Mouse (Mus musculus): ENCODE measurements around the gene Bet1l. TPM values are rescaled to one million over a fixed set of nuclear protein-coding genes. Genes with fewer than 3 reads are reported as not detected.
"Not testable (repeated sequence)": the region's sequence is repeated elsewhere in the genome, so short reads cannot be mapped to it uniquely, and the experiment has no call there.

Gene Bet1l
- 10 to 100 TPM; 12.3 to 13.6 TPM for total RNA-seq (2021)
- long read RNA-seq, experiment 1, transcript Bet1l-201 (4 exons, 2,268 nt), result major isoform, 31 of 39 reads
- long read RNA-seq, experiment 1, partial matches to known transcripts, result 3 of 39 reads
- long read RNA-seq, experiment 1, other reads (novel, unspliced or antisense), result 1 of 39 reads
- long read RNA-seq, experiment 2, transcript Bet1l-201 (4 exons, 2,268 nt), result major isoform, 21 of 22 reads
- long read RNA-seq, experiment 2, partial matches to known transcripts, result 1 of 22 reads
- long read RNA-seq, experiment 2, other reads (novel, unspliced or antisense), result 0 of 22 reads

DNA sequence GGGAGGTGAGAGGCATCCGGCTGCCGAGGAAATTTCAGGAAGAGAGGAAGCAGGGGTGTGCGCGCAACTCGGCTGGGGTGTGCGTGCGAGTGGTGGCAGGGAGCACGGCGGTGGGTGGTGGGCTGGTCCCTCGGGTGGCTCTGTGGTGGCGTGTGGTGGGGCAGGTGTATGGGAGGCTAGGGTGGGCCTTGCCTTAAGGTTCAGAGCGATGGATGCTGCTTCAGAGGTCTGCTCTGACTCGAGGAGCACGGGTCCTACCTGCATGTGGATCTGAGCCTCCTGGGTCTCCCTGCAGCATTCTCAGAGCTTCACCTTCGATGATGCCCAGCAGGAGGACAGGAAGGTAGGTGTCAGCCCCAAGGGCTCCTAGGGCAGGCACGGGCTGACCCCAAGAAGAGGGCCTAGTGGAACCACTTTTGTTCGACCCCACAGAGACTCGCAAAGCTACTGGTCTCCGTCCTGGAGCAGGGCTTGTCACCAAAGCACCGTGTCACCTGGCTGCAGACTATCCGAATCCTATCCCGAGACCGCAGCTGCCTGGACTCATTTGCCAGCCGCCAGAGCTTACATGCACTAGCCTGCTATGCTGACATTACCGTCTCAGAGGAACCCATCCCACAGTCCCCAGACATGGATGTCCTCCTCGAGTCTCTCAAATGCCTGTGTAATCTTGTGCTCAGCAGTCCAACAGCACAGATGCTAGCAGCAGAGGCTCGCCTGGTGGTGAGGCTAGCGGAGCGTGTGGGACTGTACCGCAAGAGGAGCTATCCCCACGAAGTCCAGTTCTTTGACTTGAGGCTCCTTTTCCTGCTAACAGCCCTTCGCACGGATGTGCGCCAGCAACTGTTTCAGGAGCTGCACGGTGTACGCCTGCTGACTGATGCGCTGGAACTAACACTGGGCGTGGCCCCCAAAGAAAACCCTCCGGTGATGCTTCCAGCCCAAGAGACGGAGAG is at the start of gene Bet1l:
Gene Bet1l (minus strand): TSS at position 28 of the 956 bp plus-strand sequence.
- DNase-seq, result no peak

DNA sequence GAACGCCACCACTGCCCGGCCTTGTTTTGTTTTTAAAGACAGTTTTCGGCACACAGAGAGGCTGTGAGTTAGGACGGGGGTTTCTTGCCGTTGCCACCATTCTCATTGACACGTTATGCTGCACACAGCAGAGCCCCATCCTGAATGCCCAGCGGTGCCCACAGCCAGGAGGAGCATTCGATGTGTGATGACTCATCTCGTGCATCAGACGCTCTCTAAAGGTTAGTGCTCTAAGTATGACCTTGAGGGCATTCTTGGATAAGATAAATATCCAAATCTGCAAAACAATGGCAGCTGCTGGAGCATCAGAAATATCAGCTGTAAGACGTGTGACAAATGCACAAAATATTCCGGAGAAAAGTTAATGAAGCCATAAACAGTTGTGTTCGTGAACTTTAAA is 49.8 kb upstream of the Bet1l start:
- no peak for DNase-seq

DNA sequence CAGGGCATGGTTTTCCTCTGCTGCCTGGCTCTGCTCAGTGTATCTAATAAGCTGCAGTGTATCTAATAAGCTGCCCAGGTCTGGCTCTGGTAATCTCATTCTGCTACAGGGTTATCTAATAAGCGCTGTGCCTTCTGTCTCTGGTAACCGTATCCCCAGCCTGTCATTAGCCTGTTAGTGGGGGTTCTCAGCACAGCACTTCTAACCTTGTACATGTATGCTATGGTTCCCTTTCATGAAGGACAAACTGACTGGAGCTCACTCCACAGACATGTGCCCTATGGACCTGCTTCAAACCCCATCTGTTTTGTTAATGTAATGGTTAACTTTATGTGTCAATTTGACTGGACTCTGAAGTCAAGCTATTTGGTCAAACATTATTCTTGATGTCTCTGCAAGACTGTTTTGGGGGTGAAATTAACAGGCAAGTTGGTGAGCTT is 48.3 kb upstream of the Bet1l start:
- no peak for DNase-seq

DNA sequence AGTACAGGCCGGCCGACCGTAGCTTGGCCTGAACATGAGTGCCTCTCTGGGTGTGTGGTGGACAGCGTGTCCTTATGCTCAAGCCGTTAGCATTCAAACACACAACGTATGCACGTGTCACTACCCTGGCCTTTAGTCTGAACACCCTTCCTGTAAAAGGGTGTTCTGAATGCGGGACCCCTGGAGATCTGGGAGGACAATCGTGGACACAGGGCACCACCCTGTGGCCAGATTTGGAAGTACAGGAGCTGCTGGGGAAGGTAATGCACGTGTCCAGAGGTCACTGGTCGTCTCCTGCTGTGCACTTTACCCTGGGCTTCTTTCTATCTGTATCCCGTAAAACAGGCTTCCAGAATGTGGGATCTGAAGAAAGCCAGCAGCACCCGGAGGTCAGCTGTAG is 45.8 kb upstream of the Bet1l start:
- peak; percentile 87 for DNase-seq

DNA sequence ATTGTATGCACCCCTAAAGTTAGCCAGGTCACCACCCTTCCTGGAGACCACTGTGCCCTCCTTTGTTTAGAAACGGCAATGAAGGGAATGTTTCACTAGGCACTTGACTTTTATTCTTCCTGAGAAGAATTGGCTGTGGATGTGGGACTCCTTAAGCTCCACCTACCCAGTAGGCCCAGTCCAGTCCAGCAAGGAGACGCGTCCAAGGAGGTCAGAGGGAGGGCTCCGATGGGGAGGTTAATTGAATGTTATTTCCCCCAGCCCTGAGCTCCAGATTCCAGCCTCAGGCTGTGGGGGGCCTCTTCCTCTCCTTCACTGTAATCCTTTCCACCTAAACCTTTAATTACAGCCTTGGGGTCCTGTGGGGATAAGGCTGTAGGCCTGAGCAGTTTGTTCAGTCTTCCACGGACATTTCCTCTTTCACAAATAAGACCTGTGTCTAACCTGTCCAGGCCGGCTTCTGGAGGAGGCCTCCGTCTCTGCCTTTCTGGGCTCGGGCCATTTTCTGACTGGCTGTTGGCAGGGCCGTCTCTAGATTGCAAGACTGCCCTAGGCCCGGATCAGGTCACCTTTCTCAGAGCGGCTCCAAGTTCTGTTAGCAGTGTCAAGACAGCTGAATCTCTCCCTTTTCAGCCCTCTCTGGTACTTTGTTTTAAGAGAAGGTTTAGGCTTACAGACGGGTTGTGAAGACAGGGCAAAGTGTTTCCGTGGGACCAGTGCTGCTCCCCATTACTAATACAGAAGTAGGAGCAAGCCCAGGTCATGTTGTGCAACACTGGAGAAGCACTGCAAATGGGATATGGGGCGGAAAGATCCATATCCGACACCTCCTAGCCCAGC is 44.9 kb upstream of the Bet1l start:
- peak; percentile 60 for DNase-seq

DNA sequence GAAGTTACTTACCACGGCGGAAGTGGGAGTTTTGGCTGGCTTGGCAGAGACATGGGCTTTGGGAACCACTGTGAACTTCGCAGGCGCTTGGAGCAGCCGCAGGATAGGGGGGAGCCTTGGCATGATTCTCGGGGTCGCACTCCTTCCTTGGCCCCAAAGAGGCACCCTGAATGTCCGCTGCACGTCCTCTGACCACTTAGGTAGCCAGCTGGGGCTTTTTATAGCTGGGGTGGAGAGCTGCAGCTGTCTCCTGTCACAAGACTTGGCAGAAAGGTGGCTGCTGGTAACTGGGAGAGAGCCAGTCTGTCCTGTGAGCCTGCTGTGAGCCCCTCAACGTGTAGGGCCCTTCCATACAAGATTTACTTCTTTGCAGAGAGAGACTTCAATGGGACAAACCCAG is 42.8 kb upstream of the Bet1l start, which contains the start of gene Cox8b:
Gene Cox8b (minus strand): TSS at position 227 of the 400 bp plus-strand sequence.
- peak; percentile 56 for DNase-seq

DNA sequence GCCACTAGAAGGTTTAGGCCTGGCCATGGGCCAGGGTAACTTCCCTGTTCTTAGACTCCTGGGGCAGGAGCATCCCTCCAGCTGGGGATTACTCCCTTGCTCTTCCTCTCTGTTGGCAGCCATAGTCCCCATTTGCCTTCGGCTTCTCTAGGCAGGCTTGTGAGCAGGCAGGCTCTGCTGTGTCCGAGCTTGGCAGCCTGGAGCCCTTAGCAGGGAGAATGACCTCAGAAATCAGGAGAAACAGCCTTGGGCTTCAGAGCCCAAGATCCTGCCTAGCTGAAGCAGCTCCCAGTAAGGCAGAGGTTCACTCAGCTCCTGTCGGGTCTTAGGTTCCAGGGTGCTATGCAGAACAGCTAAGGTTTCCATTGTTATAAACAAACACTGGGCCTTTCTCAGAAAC is 41.7 kb upstream of the Bet1l start:
- no peak for DNase-seq

DNA sequence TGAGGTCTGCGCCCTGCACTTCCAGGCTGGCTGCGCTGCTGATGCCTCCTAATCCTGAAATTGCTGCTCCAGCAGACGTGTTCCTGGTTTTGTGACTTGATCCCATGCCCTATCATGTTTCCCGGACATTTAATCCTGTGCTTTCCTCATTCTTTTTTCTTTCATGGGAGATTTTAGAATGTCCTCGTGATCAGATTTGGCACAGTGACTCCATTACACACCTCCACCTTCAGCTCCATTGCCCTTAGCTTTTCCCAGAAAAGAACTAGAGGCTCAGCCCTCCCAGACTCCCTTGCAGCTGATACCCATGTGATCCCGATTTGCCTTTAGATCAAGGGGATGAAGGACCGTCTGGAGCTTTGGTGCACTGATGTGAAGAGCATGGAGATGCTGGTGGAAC is 40.5 kb upstream of the Bet1l start:
- no peak for DNase-seq

DNA sequence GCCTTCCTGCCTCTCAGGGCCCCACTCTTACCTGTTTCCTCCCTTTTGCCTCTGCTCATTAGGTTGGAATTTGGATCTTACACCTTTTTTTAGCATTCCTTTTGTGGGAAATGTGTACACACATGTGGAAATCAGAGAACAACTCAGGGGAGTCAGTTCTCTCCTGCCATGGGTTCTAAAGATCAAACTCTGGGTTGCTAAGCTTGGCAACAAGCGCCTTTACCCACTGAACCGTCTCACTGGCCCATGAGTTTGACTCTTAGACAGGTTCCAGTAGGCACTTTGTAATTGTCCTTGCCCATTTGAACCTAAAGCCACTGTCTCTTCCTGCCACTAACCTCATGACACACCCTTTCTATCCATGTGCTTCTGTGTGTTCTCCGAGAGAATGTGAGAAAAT is 37.2 kb upstream of the Bet1l start:
- DNase-seq, result no peak

DNA sequence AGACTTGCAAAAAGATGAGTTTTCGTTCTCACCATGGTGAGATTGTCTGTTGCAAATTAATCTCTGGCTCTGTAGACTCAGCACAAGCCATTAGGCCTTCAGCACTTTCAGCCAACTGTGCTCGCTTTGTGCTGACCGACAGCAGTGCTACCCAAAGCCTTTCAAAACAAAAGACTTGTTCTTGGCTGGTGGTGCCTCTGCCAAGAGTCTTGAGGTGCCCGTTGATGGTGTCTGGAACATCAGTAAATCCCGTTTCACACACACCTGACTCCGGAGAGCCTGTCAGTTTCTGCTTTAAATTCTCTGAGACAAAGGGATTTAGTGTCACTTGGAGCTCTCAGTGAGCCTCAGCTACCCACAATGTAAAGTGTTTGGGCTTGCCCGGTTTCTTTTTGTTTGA is 36.7 kb upstream of the Bet1l start:
- DNase-seq, result no peak

DNA sequence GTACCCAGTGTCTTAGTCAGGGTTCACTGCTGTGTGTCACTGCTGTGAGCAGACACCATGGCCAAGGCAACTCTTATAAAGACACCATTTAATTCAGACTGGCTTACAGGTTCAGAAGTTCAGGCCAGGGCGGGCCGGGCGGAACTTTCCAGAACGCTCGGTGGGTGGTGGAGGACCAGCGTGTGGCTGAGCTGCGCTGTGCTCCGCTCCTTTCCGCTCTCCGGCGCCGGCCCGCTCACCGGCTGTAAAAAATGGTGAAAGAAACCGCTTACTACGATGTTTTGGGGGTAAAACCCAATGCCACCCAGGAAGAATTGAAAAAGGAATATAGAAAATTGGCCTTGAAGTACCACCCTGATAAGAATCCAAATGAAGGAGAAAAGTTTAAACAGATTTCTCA is 33.3 kb upstream of the Bet1l start:
- not testable (repeated sequence) for DNase-seq

DNA sequence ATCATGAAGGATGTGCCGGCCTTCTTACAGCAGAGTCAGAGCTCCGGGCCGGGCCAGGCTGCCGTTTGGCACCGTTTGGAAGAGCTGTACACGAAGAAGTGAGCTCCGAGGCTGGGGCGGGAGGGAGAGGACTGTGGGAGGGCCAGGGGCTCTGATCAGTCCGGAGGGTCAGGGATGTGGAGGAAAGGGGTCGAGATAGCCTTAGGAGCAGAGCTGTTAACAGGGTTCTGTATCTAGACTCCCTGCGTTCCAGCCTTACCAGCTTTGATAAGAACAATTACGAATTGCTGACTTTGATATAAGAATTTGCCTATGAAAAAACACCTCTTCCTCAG is 25.1 kb upstream of the Bet1l start:
- DNase-seq, result no peak

DNA sequence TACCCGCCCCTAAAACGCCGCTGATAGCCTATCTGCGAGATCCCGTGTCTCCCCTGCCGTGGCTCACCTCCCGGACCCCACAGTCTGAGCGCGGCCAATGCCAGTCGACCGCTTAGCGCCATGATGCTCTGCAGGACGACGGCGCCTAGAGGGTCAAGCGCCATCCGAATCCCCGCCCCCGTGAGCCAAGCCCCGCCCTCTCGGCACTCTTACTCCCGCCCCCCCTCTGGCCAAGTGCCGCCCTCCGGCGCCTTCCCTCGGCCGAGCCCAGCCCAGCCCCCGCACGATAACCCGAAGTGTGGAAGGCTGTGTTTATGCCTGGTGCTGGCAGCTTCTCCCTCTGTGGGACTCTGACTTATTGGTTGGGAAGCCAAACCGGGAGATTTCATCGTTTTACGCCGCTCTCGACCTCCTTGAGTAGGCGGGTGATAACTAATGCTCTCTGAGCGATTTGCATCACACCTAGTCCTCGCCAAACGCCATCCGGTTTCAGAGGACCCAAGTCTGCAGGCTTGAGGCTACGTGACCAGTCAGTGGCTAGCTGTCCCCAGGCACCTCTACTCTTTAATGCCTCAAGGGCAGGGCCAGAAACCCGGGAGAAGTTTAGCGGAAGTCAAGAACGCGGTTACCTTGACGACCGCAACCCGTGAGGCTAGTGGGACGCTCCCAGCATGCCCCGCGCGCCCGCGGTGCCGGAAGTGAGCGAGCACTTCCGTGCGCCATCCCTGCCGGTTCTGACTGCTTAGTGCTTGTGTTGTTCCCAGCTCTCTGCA is 24.5 kb upstream of the Bet1l start, which contains the start of the genes Psmd13 and Sirt3:
Gene Psmd13 (plus strand): TSS at position 273 of the 773 bp plus-strand sequence.
Gene Sirt3 (minus strand): TSS at position 614 of the 773 bp plus-strand sequence.
- peak; percentile 98 for DNase-seq

DNA sequence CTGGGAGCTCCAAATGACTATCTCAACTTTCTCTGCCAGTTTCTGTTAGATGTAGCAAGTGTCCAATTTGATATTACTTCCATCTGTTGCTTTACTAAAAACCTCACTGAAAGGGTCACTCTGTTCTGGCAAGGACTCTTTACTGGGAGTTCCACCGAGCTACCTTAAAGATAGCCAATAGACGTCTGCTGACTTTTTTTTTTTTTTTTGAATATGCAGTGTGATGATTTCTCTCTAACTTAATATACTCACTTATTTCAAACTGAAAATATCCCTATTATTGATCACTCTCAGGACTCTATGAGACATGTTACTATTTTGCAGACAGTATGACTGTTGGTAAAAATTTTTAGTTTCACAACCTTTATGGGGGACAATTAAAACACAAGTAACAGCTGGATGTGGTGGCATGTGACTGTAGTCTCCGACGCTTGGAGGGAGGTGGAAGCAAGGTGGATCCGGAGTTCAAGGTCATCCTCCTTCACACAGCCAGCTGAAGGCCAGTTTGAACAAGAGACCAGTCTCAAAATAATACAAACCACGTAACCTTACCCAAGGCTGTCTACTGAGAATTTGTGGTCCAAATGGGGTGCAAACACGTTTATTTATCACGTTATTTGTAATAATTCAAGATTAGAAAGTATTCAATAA is 23.6 kb upstream of the Bet1l start:
- DNase-seq, result no peak

DNA sequence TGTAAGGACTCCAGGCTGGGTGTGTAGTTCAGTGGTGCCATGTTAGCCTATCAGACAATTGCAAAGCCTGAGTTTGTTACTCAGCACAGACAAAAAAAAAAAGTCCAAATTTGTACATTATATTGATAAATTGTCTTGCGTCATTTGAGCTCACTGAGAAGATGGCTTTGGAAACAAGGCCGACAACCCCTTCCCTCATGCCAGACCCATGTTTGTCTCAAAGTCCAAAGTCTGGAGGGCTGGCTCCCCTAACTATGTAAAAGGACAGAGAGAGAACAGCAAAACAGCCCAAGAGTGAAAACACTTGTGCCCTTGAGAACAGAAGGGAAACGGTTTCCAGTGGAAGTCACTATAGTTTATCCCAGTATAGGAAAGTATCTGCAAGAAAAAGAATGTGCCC is 23.0 kb upstream of the Bet1l start:
- DNase-seq, result no peak

DNA sequence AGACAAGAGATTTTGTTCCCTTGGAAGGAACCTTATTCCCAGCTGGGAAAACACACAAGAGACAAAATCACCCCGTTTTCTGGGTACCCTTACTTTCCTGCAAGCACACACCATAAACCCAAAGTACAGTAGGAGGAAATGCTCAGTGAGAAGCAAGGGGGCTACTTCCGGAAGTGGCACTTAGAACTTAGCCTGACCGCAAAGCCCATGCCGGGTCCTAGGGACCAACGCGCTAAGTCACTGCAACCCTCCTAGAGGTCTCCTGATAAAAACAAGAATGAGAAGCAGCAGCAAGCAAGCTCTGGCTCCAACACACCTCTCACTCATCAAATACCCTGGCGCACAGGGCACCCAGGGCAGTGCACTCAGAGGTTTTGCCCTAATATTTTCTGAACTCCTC is 22.0 kb upstream of the Bet1l start:
- DNase-seq, result no peak

DNA sequence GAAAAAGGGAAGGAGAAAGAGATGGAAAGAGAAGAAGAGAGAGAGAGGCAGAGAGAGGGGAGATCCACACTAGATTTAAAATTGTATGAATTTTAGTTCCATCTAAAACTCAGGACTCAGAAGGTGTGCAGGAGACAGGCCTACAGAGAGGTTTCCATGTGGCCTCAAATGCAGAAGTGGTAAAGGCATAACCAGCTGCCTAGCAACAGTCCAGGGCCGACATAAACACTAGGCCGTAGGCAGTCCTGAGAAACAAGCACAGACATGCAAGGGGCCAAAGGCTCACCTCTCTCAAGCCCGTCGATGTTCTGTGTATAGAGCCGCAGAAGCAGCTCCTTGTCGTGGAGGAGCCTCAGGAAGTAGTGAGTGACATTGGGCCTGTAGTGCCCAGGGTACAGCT is 20.0 kb upstream of the Bet1l start:
- DNase-seq, result no peak

DNA sequence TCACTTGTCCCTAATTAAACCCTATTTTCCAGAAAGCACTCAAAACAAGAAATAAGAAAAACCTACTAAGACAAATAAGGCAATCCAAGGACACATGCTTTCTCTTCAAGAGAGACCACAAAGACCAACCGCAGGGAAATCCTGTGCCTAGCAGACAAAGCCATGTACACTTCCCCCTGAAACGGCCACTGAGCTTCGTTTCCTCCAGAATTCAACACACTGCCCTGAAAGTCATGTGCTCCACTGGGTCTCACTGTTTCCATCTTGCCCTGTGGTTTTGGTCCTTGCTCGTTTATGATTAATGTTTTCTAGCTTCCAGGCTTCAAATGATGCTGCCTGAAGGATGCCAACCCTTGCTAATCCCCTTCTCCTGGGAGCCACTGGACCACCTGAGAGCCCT is 16.8 kb upstream of the Bet1l start:
- DNase-seq, result no peak

DNA sequence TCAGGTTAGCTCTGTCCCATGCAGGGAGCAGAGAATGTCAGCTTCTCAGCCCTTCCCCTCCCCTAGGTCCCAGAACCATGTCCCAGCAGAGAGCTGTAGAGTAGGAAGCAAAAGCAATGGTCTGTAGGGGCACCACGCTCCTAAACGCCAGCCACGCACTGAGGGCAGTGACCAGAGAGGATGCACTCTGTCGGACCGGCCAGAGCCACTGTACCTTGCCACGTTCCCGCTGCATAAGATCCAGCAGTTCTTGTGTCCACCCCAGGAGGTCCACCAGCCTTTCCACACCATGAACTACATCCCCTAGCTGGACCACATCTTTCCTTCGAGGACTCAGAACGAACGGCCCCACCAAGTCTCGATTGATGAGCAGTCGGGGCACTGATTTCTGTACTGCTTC is 7.4 kb upstream of the Bet1l start:
- no peak for DNase-seq

DNA sequence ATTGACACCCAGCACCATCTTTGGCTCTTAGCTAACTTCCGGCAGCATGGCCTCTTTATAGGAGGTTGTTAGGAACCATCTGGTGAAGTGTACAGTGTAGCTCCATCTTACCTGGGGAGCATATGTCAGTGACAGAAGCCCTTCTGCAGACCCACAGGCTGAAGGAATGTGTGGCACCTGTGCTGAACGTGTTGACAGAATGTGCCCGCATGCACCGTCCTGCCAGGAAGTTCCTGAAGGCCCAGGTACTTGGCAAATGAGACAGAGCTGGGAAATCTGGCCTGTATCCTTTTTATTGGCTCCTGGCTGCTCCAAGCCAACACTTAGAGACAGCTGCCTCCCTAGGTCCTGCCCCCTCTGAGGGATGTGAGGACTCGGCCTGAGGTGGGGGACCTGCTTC is 3.4 kb upstream of the Bet1l start:
- no peak for DNase-seq

DNA sequence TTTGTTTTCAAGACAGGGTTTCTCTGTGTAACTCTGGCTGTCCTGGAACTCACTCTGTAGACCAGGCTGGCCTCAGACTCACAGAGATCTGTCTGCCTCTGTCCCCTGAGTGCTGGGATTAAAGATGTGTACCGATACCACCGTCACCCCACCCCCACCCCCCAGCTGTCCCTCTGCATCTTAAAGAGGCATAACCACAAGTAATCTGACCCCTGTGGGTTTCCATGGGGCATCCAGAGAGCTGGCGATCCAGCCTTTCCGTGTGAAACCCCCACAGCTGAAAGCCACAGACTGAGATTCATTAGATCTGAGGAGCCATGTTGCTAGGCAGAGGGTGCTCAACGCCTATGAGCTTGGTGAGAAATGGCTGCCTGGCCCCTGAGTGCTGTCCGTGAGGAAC is 2.6 kb upstream of the Bet1l start:
- DNase-seq, result no peak

All from gastrocnemius, postnatal 10 days (tissue).